Mouse (Mus musculus): ENCODE results near the gene Ptprj. TPM values are rescaled to one million over a fixed set of nuclear protein-coding genes. Genes with fewer than 3 reads are reported as not detected.

Gene Ptprj
- polyA plus RNA-seq, 1 experiment = 25.1 TPM

DNA sequence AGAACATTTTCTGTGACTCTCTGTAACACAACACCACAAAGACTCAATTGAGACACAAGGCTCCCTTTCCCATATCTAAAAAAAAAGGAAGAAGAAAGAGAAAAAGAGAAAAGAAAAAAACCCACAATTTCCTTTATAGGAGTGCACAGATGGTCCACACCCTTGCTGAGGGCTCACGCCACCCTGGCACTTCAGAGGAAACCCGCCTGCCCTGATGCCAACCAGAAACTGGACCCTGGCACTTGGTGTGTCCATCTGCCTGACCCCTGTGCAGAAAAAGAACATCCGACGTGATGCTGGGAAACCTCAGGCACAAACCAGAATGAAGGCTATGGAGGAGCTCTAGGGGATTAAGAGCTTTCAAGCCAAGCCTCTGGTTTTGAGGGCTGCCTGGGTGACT, 43.2 kb downstream of the Ptprj start:
- TF ChIP-seq CTCF (IDR thresholded peaks at IDR 0.05; ENCODE audit: control insufficient read depth, insufficient read depth, low read length) (no peak), POLR2A (IDR thresholded peaks at IDR 0.05; ENCODE audit: borderline replicate concordance, control insufficient read depth, low read depth, low read length) (no peak)
- Histone ChIP-seq H3K27ac (ENCODE audit: control insufficient read depth, insufficient read depth, low read depth, low read length, poor library complexity) (no peak overlapping the region), H3K4me3 (replicated peaks; ENCODE audit: control insufficient read depth, low read depth, low read length) (no peak overlapping the region), H3K4me1 (ENCODE audit: control insufficient read depth, insufficient read depth, low read length) (peaks cover 8% of the 10 kb centered on the region)
- 39% methylated on average over 4 of the region's 4 CpGs for WGBS

DNA sequence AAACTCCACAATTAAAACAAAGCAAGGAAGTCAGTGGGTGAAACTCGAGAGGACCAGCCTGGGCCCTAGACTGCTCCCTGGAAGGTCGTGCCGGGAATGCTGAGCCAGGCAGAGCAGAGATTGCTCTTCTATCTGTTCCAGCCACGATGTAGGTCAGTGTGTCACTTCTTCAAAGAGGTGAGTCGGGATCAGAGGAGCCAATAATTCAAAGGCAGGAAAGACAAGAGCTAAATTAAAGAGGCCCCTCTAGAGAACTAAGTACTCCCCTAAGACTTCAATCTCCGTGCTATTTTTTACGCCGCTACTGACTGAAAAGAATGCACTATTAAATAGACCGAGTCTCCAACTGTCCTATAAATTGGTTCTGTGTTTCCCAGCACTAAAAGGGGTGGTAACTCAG, 43.9 kb downstream of the Ptprj start:
- WGBS = 81% methylated on average over 9 of the region's 9 CpGs

DNA sequence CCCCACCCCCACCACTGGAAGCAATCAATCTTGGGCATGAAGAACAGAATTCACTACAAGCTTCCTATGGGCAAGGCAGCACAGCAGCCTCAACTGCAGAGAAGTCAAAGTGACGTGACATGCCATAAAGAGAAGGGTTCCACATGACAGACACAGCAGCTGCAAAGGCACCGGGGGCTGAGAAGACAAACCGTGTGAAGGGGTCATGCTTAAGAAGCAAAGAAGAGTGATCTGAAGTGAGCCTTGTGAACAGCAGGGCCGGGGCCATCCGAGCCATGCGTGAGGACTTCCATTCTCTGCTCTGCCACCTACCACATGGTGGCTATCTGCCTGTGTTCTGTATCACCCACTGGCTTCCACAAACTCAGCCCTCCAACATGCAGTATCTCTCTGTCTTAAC, 45.7 kb downstream of the Ptprj start:
- Histone ChIP-seq H3K4me3 (replicated peaks; ENCODE audit: control insufficient read depth, low read depth, low read length) (no peak overlapping the region), H3K4me1 (ENCODE audit: control insufficient read depth, insufficient read depth, low read length) (peaks cover 6% of the 10 kb centered on the region; the same call in 1 of the 2 replicates), H3K27ac (ENCODE audit: control insufficient read depth, insufficient read depth, low read depth, low read length, poor library complexity) (no peak overlapping the region)
- TF ChIP-seq CTCF (IDR thresholded peaks at IDR 0.05; ENCODE audit: control insufficient read depth, insufficient read depth, low read length) = no peak
- TF ChIP-seq POLR2A (IDR thresholded peaks at IDR 0.05; ENCODE audit: borderline replicate concordance, control insufficient read depth, low read depth, low read length) = no peak
- WGBS = 62% methylated on average over 6 of the region's 6 CpGs

More for the DNA sequence above, 43.9 kb downstream of the Ptprj start:
- no peak overlapping the region for H3K27ac ChIP-seq (ENCODE audit: control insufficient read depth, insufficient read depth, low read depth, low read length, poor library complexity)
- no peak for TF ChIP-seq CTCF (IDR thresholded peaks at IDR 0.05; ENCODE audit: control insufficient read depth, insufficient read depth, low read length)
- TF ChIP-seq POLR2A (IDR thresholded peaks at IDR 0.05; ENCODE audit: borderline replicate concordance, control insufficient read depth, low read depth, low read length) = no peak
- H3K4me1 ChIP-seq (ENCODE audit: control insufficient read depth, insufficient read depth, low read length) = peaks cover 7% of the 10 kb centered on the region
- no peak overlapping the region for H3K4me3 ChIP-seq (replicated peaks; ENCODE audit: control insufficient read depth, low read depth, low read length)

DNA sequence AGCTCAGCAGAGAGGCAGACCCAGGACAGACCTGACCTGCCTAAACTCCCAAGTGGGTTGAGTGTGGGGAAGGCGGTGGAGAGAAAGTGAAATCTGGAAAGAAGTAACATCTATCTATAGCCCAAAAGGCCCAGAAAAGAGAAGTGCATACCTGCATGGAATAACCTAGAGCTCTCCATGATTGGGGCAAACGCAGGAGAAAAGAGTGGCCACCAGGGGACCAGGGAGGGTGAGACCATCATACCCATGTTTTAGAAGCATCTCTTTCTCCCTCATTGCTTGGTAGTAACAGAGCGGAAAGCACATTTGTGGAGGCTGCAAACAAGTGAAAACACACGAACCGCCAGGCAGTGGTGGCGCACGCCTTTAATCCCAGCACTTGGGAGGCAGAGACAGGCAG, 46.5 kb downstream of the Ptprj start:
- Histone ChIP-seq H3K27ac (ENCODE audit: control insufficient read depth, insufficient read depth, low read depth, low read length, poor library complexity) (no peak overlapping the region), H3K4me3 (replicated peaks; ENCODE audit: control insufficient read depth, low read depth, low read length) (no peak overlapping the region), H3K4me1 (ENCODE audit: control insufficient read depth, insufficient read depth, low read length) (peaks cover 6% of the 10 kb centered on the region; the same call in 1 of the 2 replicates)
- TF ChIP-seq CTCF (IDR thresholded peaks at IDR 0.05; ENCODE audit: control insufficient read depth, insufficient read depth, low read length) (no peak), POLR2A (IDR thresholded peaks at IDR 0.05; ENCODE audit: borderline replicate concordance, control insufficient read depth, low read depth, low read length) (no peak)
- 89% methylated on average over 7 of the region's 7 CpGs for WGBS

DNA sequence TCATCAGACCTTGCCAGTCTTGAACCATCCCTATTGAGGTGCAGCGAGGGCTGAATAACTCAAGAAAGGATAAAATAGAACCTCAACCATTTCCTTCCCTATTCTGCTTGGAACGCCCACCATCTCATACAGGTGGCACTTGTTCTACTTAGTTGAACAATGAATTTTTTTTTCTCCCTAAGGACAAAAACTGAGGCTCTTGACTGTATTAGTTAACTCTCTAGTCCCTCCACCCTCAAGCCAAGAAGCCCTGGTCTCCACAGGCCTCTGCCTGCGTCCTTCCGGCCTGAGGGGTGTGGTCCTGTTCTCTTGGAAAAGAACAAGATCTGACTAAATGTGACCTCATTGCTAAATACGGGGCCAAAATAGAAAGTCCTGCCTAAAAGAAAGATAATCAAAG, 48.4 kb downstream of the Ptprj start:
- peaks cover 3% of the 10 kb centered on the region; the same call in 1 of the 2 replicates for H3K4me1 ChIP-seq (ENCODE audit: control insufficient read depth, insufficient read depth, low read length)
- 29% methylated on average over 5 of the region's 5 CpGs for WGBS
- H3K27ac ChIP-seq (ENCODE audit: control insufficient read depth, insufficient read depth, low read depth, low read length, poor library complexity) = 0 out of 2 replicates have a peak overlapping the region, but pooled peaks have one; percentile 20
- no peak overlapping the region for H3K4me3 ChIP-seq (replicated peaks; ENCODE audit: control insufficient read depth, low read depth, low read length)
- TF ChIP-seq CTCF (IDR thresholded peaks at IDR 0.05; ENCODE audit: control insufficient read depth, insufficient read depth, low read length) = no peak
- no peak for TF ChIP-seq POLR2A (IDR thresholded peaks at IDR 0.05; ENCODE audit: borderline replicate concordance, control insufficient read depth, low read depth, low read length)

DNA sequence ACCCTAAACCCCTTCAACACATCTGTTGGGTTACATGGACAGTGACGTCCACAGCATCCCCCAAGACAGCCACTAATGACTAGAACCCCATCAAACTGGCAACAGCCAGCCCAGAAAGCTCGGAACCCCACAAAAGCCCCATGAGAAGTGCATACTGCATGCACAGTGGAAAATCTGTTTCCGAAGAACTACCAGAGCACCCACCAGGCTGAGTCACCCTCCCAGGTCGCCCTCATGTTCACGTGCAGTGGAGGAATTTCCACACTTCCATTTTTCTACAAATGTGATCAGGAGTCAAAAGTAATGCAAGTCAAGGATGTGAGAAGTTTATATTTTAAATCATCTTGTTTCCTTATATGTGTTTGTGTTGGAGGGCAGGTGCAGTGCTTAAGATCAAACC, 52.3 kb downstream of the Ptprj start:
- H3K27ac ChIP-seq (ENCODE audit: control insufficient read depth, insufficient read depth, low read depth, low read length, poor library complexity) = no peak overlapping the region
- WGBS = 83% methylated on average over 5 of the region's 5 CpGs
- no peak overlapping the region for H3K4me3 ChIP-seq (replicated peaks; ENCODE audit: control insufficient read depth, low read depth, low read length)
- TF ChIP-seq POLR2A (IDR thresholded peaks at IDR 0.05; ENCODE audit: borderline replicate concordance, control insufficient read depth, low read depth, low read length) = no peak
- TF ChIP-seq CTCF (IDR thresholded peaks at IDR 0.05; ENCODE audit: control insufficient read depth, insufficient read depth, low read length) = no peak
- H3K4me1 ChIP-seq (ENCODE audit: control insufficient read depth, insufficient read depth, low read length) = peaks cover 3% of the 10 kb centered on the region; the same call in 1 of the 2 replicates

DNA sequence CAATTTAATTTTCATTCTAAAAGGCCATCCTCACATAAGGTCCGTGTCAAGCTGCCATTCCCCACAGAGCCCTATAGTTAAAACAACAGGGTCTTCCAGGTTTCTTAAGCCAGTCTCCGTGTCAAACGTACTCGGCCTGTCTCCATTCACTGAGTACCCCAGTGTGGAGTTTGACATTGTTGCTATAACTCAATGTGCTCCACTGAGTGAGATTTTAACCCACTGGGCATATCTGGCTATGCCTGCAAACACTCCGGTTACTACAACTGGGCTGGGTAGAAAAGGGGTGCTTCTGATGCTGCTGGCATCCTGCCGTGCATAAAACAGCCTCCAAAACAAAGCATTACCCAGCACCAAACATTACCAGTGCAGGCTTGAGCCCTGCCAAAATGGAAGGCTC, 53.5 kb downstream of the Ptprj start:
- TF ChIP-seq CTCF (IDR thresholded peaks at IDR 0.05; ENCODE audit: control insufficient read depth, insufficient read depth, low read length) (no peak), POLR2A (IDR thresholded peaks at IDR 0.05; ENCODE audit: borderline replicate concordance, control insufficient read depth, low read depth, low read length) (no peak)
- no peak overlapping the region for H3K27ac ChIP-seq (ENCODE audit: control insufficient read depth, insufficient read depth, low read depth, low read length, poor library complexity)
- 89% methylated on average over 6 of the region's 6 CpGs for WGBS
- peaks cover 8% of the 10 kb centered on the region for H3K4me1 ChIP-seq (ENCODE audit: control insufficient read depth, insufficient read depth, low read length)
- H3K4me3 ChIP-seq (replicated peaks; ENCODE audit: control insufficient read depth, low read depth, low read length) = no peak overlapping the region

DNA sequence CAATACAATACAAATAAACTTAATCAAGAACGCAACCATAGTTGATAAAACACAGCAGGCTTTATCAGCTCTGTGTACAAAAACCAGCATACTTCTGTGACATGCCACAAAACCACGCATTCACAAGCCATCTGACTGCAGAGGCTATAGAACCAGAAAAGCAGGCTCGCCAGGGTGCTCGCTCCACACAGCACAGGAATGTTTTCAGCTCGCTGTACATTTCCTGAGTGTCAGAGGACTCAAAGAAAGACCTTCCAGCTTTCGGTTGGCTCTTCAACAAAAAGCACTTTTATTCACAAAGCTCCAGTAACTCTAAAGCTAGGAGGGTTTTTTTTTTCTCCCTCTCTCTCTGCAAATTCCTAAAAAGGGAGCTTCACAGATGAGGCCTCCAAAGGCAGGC, 53.9 kb downstream of the Ptprj start:
- TF ChIP-seq CTCF (IDR thresholded peaks at IDR 0.05; ENCODE audit: control insufficient read depth, insufficient read depth, low read length) (no peak), POLR2A (IDR thresholded peaks at IDR 0.05; ENCODE audit: borderline replicate concordance, control insufficient read depth, low read depth, low read length) (no peak)
- no peak overlapping the region for H3K27ac ChIP-seq (ENCODE audit: control insufficient read depth, insufficient read depth, low read depth, low read length, poor library complexity)
- WGBS = 49% methylated on average over 6 of the region's 6 CpGs
- H3K4me3 ChIP-seq (replicated peaks; ENCODE audit: control insufficient read depth, low read depth, low read length) = no peak overlapping the region
- H3K4me1 ChIP-seq (ENCODE audit: control insufficient read depth, insufficient read depth, low read length) = peaks cover 10% of the 10 kb centered on the region

DNA sequence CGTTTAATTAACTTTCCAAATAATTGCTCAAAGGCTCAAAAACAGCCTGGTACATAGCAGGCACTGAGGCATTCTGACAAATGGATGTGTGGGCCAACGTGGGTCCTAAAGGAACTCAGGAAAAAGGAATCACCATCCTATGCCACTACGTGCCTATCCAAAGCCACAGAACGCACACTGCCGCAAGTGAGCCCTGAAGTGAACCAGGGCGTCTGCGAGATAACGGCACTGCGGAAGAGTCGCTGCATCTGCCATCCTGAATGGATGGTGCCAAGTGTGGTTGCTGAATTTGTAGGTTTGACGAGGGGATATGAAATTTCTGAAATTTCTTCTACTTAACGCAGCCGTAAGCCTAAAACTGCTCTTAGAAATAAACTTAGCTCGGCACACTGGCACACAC, 54.6 kb downstream of the Ptprj start:
- Histone ChIP-seq H3K27ac (ENCODE audit: control insufficient read depth, insufficient read depth, low read depth, low read length, poor library complexity) (no peak overlapping the region), H3K4me3 (replicated peaks; ENCODE audit: control insufficient read depth, low read depth, low read length) (no peak overlapping the region), H3K4me1 (ENCODE audit: control insufficient read depth, insufficient read depth, low read length) (peaks cover 13% of the 10 kb centered on the region)

More for the DNA sequence above, 54.6 kb downstream of the Ptprj start:
- 77% methylated on average over 14 of the region's 14 CpGs for WGBS
- no peak for TF ChIP-seq POLR2A (IDR thresholded peaks at IDR 0.05; ENCODE audit: borderline replicate concordance, control insufficient read depth, low read depth, low read length)
- no peak for TF ChIP-seq CTCF (IDR thresholded peaks at IDR 0.05; ENCODE audit: control insufficient read depth, insufficient read depth, low read length)

Measured in bone marrow, adult 2 months (tissue).